ENCODE assay signal across 8 mouse cellular contexts in genomic region chr16:4557085-4557484, GRCm38 (mm10). TPM values are rescaled to one million over a fixed set of nuclear protein-coding genes. Genes with fewer than 3 reads are reported as not detected.
DNase-seq lines count a peak whose midpoint lies in the region; ATAC-seq and TF ChIP-seq lines count a peak whose summit lies in the region.

No protein-coding gene starts in this region.

- no peak for DNase-seq in heart, embryonic 10.5 days (ENCODE audit: low spot score)
- no peak for DNase-seq in heart, adult 8-10 months (ENCODE audit: low spot score)
- DNase-seq in forebrain, embryonic 14.5 days (ENCODE audit: low spot score) = no peak
- peak; percentile 70 for DNase-seq in kidney, postnatal 14 days
- no peak for DNase-seq in midbrain, postnatal 0 days (ENCODE audit: low spot score)
- no peak for DNase-seq in layer of hippocampus, adult 11-12 months (ENCODE audit: low spot score)
- DNase-seq in left cerebral cortex, adult 9 months (ENCODE audit: low spot score in 2 of 2) = no peak
- DNase-seq in urinary bladder, adult 18-20 months (ENCODE audit: low spot score in 2 of 2) = no peak

- peak overlapping the region; percentile 92 for H3K27ac ChIP-seq in heart, embryonic 10.5 days
- no peak overlapping the region for H3K27ac ChIP-seq in forebrain, embryonic 14.5 days (ENCODE audit: low read depth, low read length)
- no peak overlapping the region; the same call in 1 of the 2 replicates for H3K27ac ChIP-seq in midbrain, postnatal 0 days (ENCODE audit: low read depth, low read length)

- no peak for TF ChIP-seq CTCF in midbrain, postnatal 0 days (IDR thresholded peaks at IDR 0.05)

- 74% methylated on average over 1 of the region's 1 CpGs for WGBS in heart, embryonic 10.5 days
- WGBS in forebrain, embryonic 14.5 days = 80% methylated on average over 1 of the region's 1 CpGs
- 95% methylated on average over 1 of the region's 1 CpGs for WGBS in midbrain, postnatal 0 days

- H3K4me1 ChIP-seq in heart, embryonic 10.5 days = peaks cover 56% of the 10 kb centered on the region
- peaks cover 15% of the 10 kb centered on the region; the same call in 1 of the 2 replicates for H3K4me1 ChIP-seq in forebrain, embryonic 14.5 days (ENCODE audit: control insufficient read depth, insufficient read depth, low read length)
- no peaks in the 10 kb centered on the region for H3K4me1 ChIP-seq in midbrain, postnatal 0 days (ENCODE audit: insufficient read depth, low read length)

- no peak for ATAC-seq in forebrain, embryonic 14.5 days
- no peak for ATAC-seq in midbrain, postnatal 0 days (ENCODE audit: low FRiP score)

- no peaks in the 10 kb centered on the region for H3K9me3 ChIP-seq in heart, embryonic 10.5 days
- H3K9me3 ChIP-seq in forebrain, embryonic 14.5 days (replicated peaks; ENCODE audit: control insufficient read depth, low read length) = no peaks in the 10 kb centered on the region
- no peaks in the 10 kb centered on the region for H3K9me3 ChIP-seq in midbrain, postnatal 0 days (ENCODE audit: low read length)

- H3K27me3 ChIP-seq in heart, embryonic 10.5 days (ENCODE audit: insufficient read depth, poor library complexity, severe bottlenecking) = no peaks in the 10 kb centered on the region
- H3K27me3 ChIP-seq in forebrain, embryonic 14.5 days (replicated peaks; ENCODE audit: control insufficient read depth, insufficient read depth, low read length) = no peaks in the 10 kb centered on the region
- H3K27me3 ChIP-seq in midbrain, postnatal 0 days (ENCODE audit: insufficient read depth, low read length) = no peaks in the 10 kb centered on the region

- H3K4me3 ChIP-seq in heart, embryonic 10.5 days = peak overlapping the region; percentile 71
- 0 out of 2 replicates have a peak overlapping the region, but pooled peaks have one; percentile 76 for H3K4me3 ChIP-seq in forebrain, embryonic 14.5 days (ENCODE audit: low read depth, low read length)
- H3K4me3 ChIP-seq in midbrain, postnatal 0 days (ENCODE audit: low read depth, low read length) = no peak overlapping the region

- peak overlapping the region; percentile 92 for H3K4me2 ChIP-seq in forebrain, embryonic 14.5 days (ENCODE audit: low read length)
- peak overlapping the region; percentile 94 for H3K4me2 ChIP-seq in midbrain, postnatal 0 days (ENCODE audit: low read depth, low read length, poor library complexity, severe bottlenecking)

- H3K9ac ChIP-seq in forebrain, embryonic 14.5 days (ENCODE audit: low read length) = peak overlapping the region; percentile 86; the same call in 1 of the 2 replicates
- H3K9ac ChIP-seq in midbrain, postnatal 0 days (replicated peaks; ENCODE audit: low read length, poor library complexity, severe bottlenecking) = peak overlapping the region; percentile 53; the same call in 1 of the 2 replicates

- H3K36me3 ChIP-seq in heart, embryonic 10.5 days = peaks cover under 1% of the 10 kb centered on the region; the same call in 1 of the 2 replicates
- no peaks in the 10 kb centered on the region for H3K36me3 ChIP-seq in forebrain, embryonic 14.5 days (ENCODE audit: control insufficient read depth, insufficient read depth, low read length)
- H3K36me3 ChIP-seq in midbrain, postnatal 0 days (ENCODE audit: insufficient read depth, low read length) = no peaks in the 10 kb centered on the region

RNA-seq across cellular contexts. Expression of gene Tfap4, which starts 2.6 kb away (rescaled TPM):
- polyA plus RNA-seq in heart, embryonic 10.5 days (2016; fragmentation: Nextera tagmentation; extraction: Ambion mirVana) = 9.5 and 17.5 TPM in 2 replicates
- 1 to 10 TPM; 2.8 to 6.2 (median 3.6) TPM for total RNA-seq in heart, adult 8-10 months (2022)
- polyA plus RNA-seq in forebrain, embryonic 14.5 days (2014; fragmentation: Nextera tagmentation; extraction: Ambion mirVana) = 9.1 and 12.0 TPM in 2 replicates
- 6.7 and 6.8 TPM in 2 replicates for total RNA-seq in midbrain, postnatal 0 days (2014; rRNA removed)
- 5.2 and 5.9 TPM in 2 replicates for polyA plus RNA-seq in midbrain, postnatal 0 days (2015; fragmentation: Nextera tagmentation; extraction: Ambion mirVana)

RNA-seq across cellular contexts. Expression of gene Srl, which starts 15.5 kb away (rescaled TPM):
- polyA plus RNA-seq in heart, embryonic 10.5 days (2016; fragmentation: Nextera tagmentation; extraction: Ambion mirVana) = 87.3 and 201 TPM in 2 replicates
- 100 to 1,000 TPM; 705 to 904 (median 868) TPM for total RNA-seq in heart, adult 8-10 months (2022)
- 34.0 and 34.1 TPM in 2 replicates for polyA plus RNA-seq in forebrain, embryonic 14.5 days (2014; fragmentation: Nextera tagmentation; extraction: Ambion mirVana)
- total RNA-seq in midbrain, postnatal 0 days (2014; rRNA removed) = 34.4 and 59.9 TPM in 2 replicates
- polyA plus RNA-seq in midbrain, postnatal 0 days (2015; fragmentation: Nextera tagmentation; extraction: Ambion mirVana) = 11.3 and 11.6 TPM in 2 replicates

RNA-seq across cellular contexts. Expression of gene Glis2, which starts 37.4 kb away (rescaled TPM):
- polyA plus RNA-seq in heart, embryonic 10.5 days (2016; fragmentation: Nextera tagmentation; extraction: Ambion mirVana) = 13.9 and 20.7 TPM in 2 replicates
- 10 to 100 TPM in 2 of 4 experiments, 1 to 10 TPM in 2; 7.3 to 13.5 (median 9.5) TPM for total RNA-seq in heart, adult 8-10 months (2022)
- polyA plus RNA-seq in forebrain, embryonic 14.5 days (2014; fragmentation: Nextera tagmentation; extraction: Ambion mirVana) = 9.0 and 10.0 TPM in 2 replicates
- 20.0 and 20.6 TPM in 2 replicates for total RNA-seq in midbrain, postnatal 0 days (2014; rRNA removed)
- 10.8 and 12.0 TPM in 2 replicates for polyA plus RNA-seq in midbrain, postnatal 0 days (2015; fragmentation: Nextera tagmentation; extraction: Ambion mirVana)
